Mouse (Mus musculus): ENCODE data around the gene Vmn2r89. TPM values are rescaled to one million over a fixed set of nuclear protein-coding genes. Genes with fewer than 3 reads are reported as not detected.
"Not testable (repeated sequence)": the region's sequence is repeated elsewhere in the genome, so short reads cannot be mapped to it uniquely, and the experiment has no call there.

The Vmn2r89 gene
- polyA plus RNA-seq (2014; fragmentation: Nextera tagmentation; extraction: Ambion mirVana) = not detected in 2 replicates

DNA sequence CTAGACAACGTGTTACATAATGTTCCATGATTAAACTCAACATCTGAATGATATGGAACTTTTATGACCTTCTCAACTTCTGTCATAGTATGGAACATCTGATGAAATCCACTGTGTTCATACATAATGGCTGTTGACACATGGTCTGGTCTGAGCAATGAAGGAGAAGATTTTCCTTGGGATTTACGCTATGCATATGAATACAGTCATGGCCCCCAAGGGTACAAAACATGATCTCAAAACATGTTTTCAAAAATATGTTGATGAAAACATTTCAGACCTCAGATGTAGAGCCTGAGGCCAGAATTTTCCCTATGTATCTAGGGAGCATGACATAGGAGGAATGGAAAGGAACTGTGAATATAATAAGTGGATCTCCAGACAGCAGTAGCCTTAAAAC, at the start of gene Vmn2r89:
Vmn2r89 (plus strand) TSS at position 301 of the 400 bp plus-strand sequence.
- not testable (repeated sequence) for H3K4me2 ChIP-seq (ENCODE audit: low read depth, severe bottlenecking); H3K9me3 ChIP-seq (ENCODE audit: control insufficient read depth, low read length); H3K4me3 ChIP-seq (ENCODE audit: low read depth, low read length); DNase-seq (ENCODE audit: low spot score); H3K4me1 ChIP-seq (ENCODE audit: control insufficient read depth, insufficient read depth, low read length); H3K27me3 ChIP-seq (ENCODE audit: control insufficient read depth, insufficient read depth, low read length); H3K9ac ChIP-seq (ENCODE audit: low read length); ATAC-seq (ENCODE audit: insufficient number of reproducible peaks, low FRiP score, low TSS enrichment, low read depth); H3K36me3 ChIP-seq (ENCODE audit: control insufficient read depth, insufficient read depth, low read length); H3K27ac ChIP-seq (replicated peaks; ENCODE audit: low read depth, low read length)
- WGBS = 80% methylated on average over 2 of the region's 2 CpGs

DNA sequence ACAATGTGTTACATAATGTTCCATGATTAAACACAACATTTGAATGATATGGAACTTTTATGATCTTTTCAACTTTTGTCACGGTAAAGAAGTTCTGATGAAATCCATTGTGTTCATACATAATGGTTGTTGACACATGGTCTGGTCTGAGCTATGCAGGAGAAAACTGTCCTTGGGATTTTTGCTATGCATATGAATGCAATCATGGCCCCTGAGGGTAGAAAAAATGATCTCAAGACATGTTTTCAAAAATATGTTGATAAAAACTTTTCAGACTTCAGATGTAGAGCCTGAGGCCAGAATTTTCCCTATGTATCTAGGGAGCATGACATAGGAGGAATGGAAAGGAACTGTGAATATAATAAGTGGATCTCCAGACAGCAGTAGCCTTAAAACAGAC, 41.1 kb upstream of the Vmn2r89 start, which contains the start of gene Vmn2r88:
Vmn2r88 (plus strand) TSS at position 301 of the 400 bp plus-strand sequence.
- no peaks in the 10 kb centered on the region for H3K36me3 ChIP-seq (ENCODE audit: control insufficient read depth, insufficient read depth, low read length)
- H3K9ac ChIP-seq (ENCODE audit: low read length) = no peak within 1 kb of the TSS
- ATAC-seq (ENCODE audit: insufficient number of reproducible peaks, low FRiP score, low TSS enrichment, low read depth) (no peak), DNase-seq (ENCODE audit: low spot score) (no peak)
- H3K9me3 ChIP-seq (ENCODE audit: control insufficient read depth, low read length) = no peaks in the 10 kb centered on the region
- no peaks in the 10 kb centered on the region for H3K27me3 ChIP-seq (ENCODE audit: control insufficient read depth, insufficient read depth, low read length)
- no peak within 1 kb of the TSS for H3K27ac ChIP-seq (replicated peaks; ENCODE audit: low read depth, low read length)
- 85% methylated on average over 1 of the region's 1 CpGs for WGBS
- no peak within 1 kb of the TSS for H3K4me2 ChIP-seq (ENCODE audit: low read depth, severe bottlenecking)
- no peaks in the 10 kb centered on the region for H3K4me1 ChIP-seq (ENCODE audit: control insufficient read depth, insufficient read depth, low read length)
- H3K4me3 ChIP-seq (ENCODE audit: low read depth, low read length) = no peak within 1 kb of the TSS

GRCm38 (mm10) chr14:51423885-51424284, 27.8 kb upstream of the Vmn2r89 start:
- Histone ChIP-seq H3K4me2 (ENCODE audit: low read depth, severe bottlenecking) (no peak overlapping the region), H3K9me3 (ENCODE audit: control insufficient read depth, low read length) (no peaks in the 10 kb centered on the region), H3K4me1 (ENCODE audit: control insufficient read depth, insufficient read depth, low read length) (no peaks in the 10 kb centered on the region), H3K9ac (ENCODE audit: low read length) (no peak overlapping the region), H3K27ac (replicated peaks; ENCODE audit: low read depth, low read length) (no peak overlapping the region), H3K36me3 (ENCODE audit: control insufficient read depth, insufficient read depth, low read length) (no peaks in the 10 kb centered on the region), H3K27me3 (ENCODE audit: control insufficient read depth, insufficient read depth, low read length) (no peaks in the 10 kb centered on the region), H3K4me3 (ENCODE audit: low read depth, low read length) (no peak overlapping the region)
- WGBS = 69% methylated on average over 2 of the region's 2 CpGs
- DNase-seq (ENCODE audit: low spot score) (no peak), ATAC-seq (ENCODE audit: insufficient number of reproducible peaks, low FRiP score, low TSS enrichment, low read depth) (no peak)

DNA sequence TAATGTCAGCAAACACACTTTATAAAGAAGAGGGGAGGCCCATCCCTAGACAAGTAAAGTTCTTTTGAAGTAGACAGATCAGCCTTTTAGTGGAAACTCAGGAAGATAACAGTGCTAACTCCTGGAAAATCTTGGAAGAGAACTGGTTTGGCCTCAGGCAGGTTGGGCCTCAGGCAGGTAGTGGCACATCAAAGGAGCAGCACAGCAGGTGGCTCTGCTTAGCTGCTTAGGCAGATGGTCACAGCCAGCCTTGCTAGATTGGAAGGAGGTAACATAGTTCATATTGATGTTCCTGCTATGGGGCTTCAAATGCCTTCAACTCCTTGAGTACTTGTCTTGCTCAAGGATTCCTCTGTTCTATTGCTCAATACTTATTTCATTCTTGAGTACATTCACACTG, 21.5 kb upstream of the Vmn2r89 start:
- not testable (repeated sequence) for DNase-seq (ENCODE audit: low spot score); H3K4me2 ChIP-seq (ENCODE audit: low read depth, severe bottlenecking); H3K36me3 ChIP-seq (ENCODE audit: control insufficient read depth, insufficient read depth, low read length); ATAC-seq (ENCODE audit: insufficient number of reproducible peaks, low FRiP score, low TSS enrichment, low read depth); H3K9ac ChIP-seq (ENCODE audit: low read length); H3K9me3 ChIP-seq (ENCODE audit: control insufficient read depth, low read length); H3K27ac ChIP-seq (replicated peaks; ENCODE audit: low read depth, low read length); H3K27me3 ChIP-seq (ENCODE audit: control insufficient read depth, insufficient read depth, low read length); H3K4me3 ChIP-seq (ENCODE audit: low read depth, low read length); H3K4me1 ChIP-seq (ENCODE audit: control insufficient read depth, insufficient read depth, low read length)

DNA sequence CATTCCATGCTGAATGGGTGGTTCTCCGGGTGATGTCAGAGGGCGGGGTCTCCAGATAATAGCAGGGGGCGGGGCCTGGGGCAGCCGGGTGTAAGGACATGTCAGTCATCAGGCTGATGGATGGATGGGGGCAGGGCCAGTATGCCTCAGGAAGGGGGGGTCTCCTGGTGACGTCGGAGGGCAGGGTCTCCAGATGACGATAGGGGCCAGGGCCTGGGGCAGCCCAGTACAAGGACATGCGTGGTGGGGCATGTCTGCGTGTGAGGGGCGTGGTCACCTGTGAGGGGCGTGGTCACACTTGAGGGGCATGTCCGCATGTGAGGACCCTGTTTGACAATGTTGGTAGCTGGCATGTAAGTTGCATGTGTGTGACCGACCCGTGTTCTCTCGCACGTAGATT, 17.1 kb upstream of the Vmn2r89 start:
- Histone ChIP-seq H3K36me3 (ENCODE audit: control insufficient read depth, insufficient read depth, low read length) (no peaks in the 10 kb centered on the region), H3K4me1 (ENCODE audit: control insufficient read depth, insufficient read depth, low read length) (no peaks in the 10 kb centered on the region), H3K27ac (replicated peaks; ENCODE audit: low read depth, low read length) (no peak overlapping the region), H3K4me2 (ENCODE audit: low read depth, severe bottlenecking) (no peak overlapping the region), H3K9me3 (ENCODE audit: control insufficient read depth, low read length) (no peaks in the 10 kb centered on the region), H3K27me3 (ENCODE audit: control insufficient read depth, insufficient read depth, low read length) (no peaks in the 10 kb centered on the region), H3K9ac (ENCODE audit: low read length) (no peak overlapping the region), H3K4me3 (ENCODE audit: low read depth, low read length) (no peak overlapping the region)
- 94% methylated on average over 16 of the region's 16 CpGs for WGBS
- ATAC-seq (ENCODE audit: insufficient number of reproducible peaks, low FRiP score, low TSS enrichment, low read depth) (peak; percentile 21; the same call in 1 of the 2 replicates), DNase-seq (ENCODE audit: low spot score) (no peak)

- H3K9me3 ChIP-seq (ENCODE audit: control insufficient read depth, low read length) = no peaks in the 10 kb centered on the region
- no peak for DNase-seq (ENCODE audit: low spot score)
- no peaks in the 10 kb centered on the region for H3K4me1 ChIP-seq (ENCODE audit: control insufficient read depth, insufficient read depth, low read length)
- H3K9ac ChIP-seq (ENCODE audit: low read length) = no peak overlapping the region
- H3K27me3 ChIP-seq (ENCODE audit: control insufficient read depth, insufficient read depth, low read length) = no peaks in the 10 kb centered on the region
- H3K36me3 ChIP-seq (ENCODE audit: control insufficient read depth, insufficient read depth, low read length) = no peaks in the 10 kb centered on the region
- WGBS = 96% methylated on average over 26 of the region's 26 CpGs
- ATAC-seq (ENCODE audit: insufficient number of reproducible peaks, low FRiP score, low TSS enrichment, low read depth) = peak; percentile 39; the same call in 1 of the 2 replicates
- H3K4me3 ChIP-seq (ENCODE audit: low read depth, low read length) = no peak overlapping the region
- H3K27ac ChIP-seq (replicated peaks; ENCODE audit: low read depth, low read length) = no peak overlapping the region
- no peak overlapping the region for H3K4me2 ChIP-seq (ENCODE audit: low read depth, severe bottlenecking)
These were observed 16.6 kb upstream of the Vmn2r89 start for GRCm38 (mm10) chr14:51435020-51435419.

DNA sequence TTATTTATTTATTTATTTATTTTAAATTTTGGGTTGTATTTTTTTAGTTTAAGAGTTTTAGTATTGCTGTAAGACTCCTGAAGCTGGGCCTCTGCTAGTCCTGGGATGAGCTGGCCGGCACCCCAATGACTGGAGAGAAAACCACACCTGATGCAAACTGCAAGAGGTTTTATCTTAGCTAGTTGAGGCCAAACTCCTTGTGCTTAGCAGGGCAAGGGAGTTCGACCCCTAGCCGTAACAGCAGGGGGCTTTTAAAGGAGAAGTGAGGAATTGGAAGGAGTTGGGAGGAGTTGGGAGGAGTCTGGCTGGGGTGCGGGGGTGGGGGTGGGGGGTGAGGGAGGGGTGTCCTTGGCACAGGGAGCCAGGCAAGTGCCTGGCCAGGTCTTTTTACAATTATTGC, 12.7 kb upstream of the Vmn2r89 start:
- H3K4me1 ChIP-seq (ENCODE audit: control insufficient read depth, insufficient read depth, low read length) = no peaks in the 10 kb centered on the region
- no peak overlapping the region for H3K9ac ChIP-seq (ENCODE audit: low read length)
- H3K4me2 ChIP-seq (ENCODE audit: low read depth, severe bottlenecking) = no peak overlapping the region
- no peak overlapping the region for H3K27ac ChIP-seq (replicated peaks; ENCODE audit: low read depth, low read length)
- DNase-seq (ENCODE audit: low spot score) (no peak), ATAC-seq (ENCODE audit: insufficient number of reproducible peaks, low FRiP score, low TSS enrichment, low read depth) (no peak)
- H3K9me3 ChIP-seq (ENCODE audit: control insufficient read depth, low read length) = no peaks in the 10 kb centered on the region
- WGBS = 79% methylated on average over 4 of the region's 4 CpGs
- H3K4me3 ChIP-seq (ENCODE audit: low read depth, low read length) = no peak overlapping the region
- no peaks in the 10 kb centered on the region for H3K27me3 ChIP-seq (ENCODE audit: control insufficient read depth, insufficient read depth, low read length)
- no peaks in the 10 kb centered on the region for H3K36me3 ChIP-seq (ENCODE audit: control insufficient read depth, insufficient read depth, low read length)

DNA sequence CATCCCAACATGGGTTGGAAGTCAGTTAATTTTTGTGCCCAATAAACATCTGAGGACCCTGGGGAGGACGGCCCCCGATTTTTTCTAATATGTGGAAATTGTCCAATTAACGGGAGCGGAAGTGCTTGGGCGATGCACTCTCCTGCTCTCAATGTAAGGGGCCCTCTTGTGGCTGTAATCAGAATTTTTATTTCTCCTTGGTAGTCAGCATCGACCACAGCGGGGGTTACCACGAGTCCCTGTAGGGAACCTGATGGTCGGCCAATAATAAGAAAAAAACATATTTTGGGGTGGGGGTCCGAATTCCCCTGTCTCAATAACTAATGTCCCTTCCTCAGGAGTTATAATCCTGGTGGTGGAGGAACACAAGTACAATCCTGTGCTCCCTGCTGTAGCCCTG, 28.6 kb downstream of the Vmn2r89 start:
- DNase-seq (ENCODE audit: low spot score); H3K9me3 ChIP-seq (ENCODE audit: control insufficient read depth, low read length); H3K27ac ChIP-seq (replicated peaks; ENCODE audit: low read depth, low read length); H3K4me2 ChIP-seq (ENCODE audit: low read depth, severe bottlenecking); H3K36me3 ChIP-seq (ENCODE audit: control insufficient read depth, insufficient read depth, low read length); H3K4me1 ChIP-seq (ENCODE audit: control insufficient read depth, insufficient read depth, low read length); H3K27me3 ChIP-seq (ENCODE audit: control insufficient read depth, insufficient read depth, low read length); H3K9ac ChIP-seq (ENCODE audit: low read length); H3K4me3 ChIP-seq (ENCODE audit: low read depth, low read length); ATAC-seq (ENCODE audit: insufficient number of reproducible peaks, low FRiP score, low TSS enrichment, low read depth): not testable (repeated sequence)
- WGBS = 91% methylated on average over 10 of the region's 10 CpGs

DNA sequence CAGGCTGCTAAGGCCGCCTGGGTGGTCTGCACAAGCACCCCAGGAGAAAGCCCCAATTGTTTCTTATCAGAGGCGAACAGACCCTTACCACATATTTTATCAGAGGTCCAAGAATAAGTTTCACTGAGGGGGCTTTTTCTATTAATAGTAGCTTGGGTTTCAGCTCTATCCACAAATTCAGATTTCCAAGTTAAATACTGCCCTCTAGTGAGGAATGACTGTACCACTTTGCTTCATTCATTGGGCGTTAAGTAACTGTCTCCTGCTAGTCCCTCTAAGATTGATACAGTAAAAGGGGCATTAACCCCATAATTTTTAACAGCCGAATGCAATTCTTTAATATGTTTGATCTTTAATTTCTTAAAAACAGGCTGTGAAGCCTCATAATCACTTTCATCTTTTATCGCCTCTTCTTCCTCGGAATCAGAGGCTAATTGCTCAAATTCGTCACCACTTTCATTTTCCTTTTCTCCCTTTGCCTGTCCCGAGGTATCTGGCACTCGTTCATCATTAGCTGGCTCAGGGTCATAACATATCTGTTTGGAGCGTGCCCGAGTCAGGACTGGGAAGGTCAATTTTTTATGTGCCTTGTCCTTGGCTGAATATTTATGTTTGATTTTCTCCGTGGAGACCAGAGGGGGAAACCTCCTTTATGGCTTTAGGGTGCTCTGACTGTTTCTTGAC, 29.8 kb downstream of the Vmn2r89 start:
- not testable (repeated sequence) for H3K9me3 ChIP-seq (ENCODE audit: control insufficient read depth, low read length); H3K9ac ChIP-seq (ENCODE audit: low read length); H3K4me1 ChIP-seq (ENCODE audit: control insufficient read depth, insufficient read depth, low read length); H3K27ac ChIP-seq (replicated peaks; ENCODE audit: low read depth, low read length); H3K4me2 ChIP-seq (ENCODE audit: low read depth, severe bottlenecking); ATAC-seq (ENCODE audit: insufficient number of reproducible peaks, low FRiP score, low TSS enrichment, low read depth); H3K27me3 ChIP-seq (ENCODE audit: control insufficient read depth, insufficient read depth, low read length); H3K36me3 ChIP-seq (ENCODE audit: control insufficient read depth, insufficient read depth, low read length); H3K4me3 ChIP-seq (ENCODE audit: low read depth, low read length); DNase-seq (ENCODE audit: low spot score)
- WGBS = 83% methylated on average over 12 of the region's 12 CpGs
